In the genomic region with DNA sequence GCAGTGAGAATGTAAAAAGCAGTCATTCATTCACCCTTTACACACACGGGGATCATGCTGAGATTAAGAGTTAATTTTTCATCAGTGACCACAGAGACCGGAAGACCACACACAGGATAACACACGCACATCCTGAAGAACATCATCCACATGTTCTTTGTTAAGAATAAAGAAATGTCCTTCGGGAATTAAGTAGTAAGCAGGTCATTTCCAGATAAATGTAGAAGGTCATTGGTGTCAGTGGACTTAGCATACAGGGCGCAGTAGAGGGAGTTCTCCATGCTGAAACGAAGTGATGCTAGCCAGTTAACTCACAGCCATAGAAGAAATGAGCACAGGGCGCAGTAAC, we compare ENCODE assay signal across 9 mouse cellular contexts. TPM values are rescaled to one million over a fixed set of nuclear protein-coding genes. Genes with fewer than 3 reads are reported as not detected.
DNase-seq lines count a peak whose midpoint lies in the region; ATAC-seq and TF ChIP-seq lines count a peak whose summit lies in the region.
"Had no signal": no experiment of that assay in that cellular context is flagged by ENCODE, and none has a peak within 500 bp of the region (broad histone marks: within the 10 kb centered on the region; RNA-seq: fewer than 3 reads in every experiment).

No protein-coding gene starts in this region.

- H3K9me3 ChIP-seq in heart, embryonic 15.5 days (replicated peaks) = no peaks in the 10 kb centered on the region
- H3K9me3 ChIP-seq in hindbrain, embryonic 12.5 days (replicated peaks) = no peaks in the 10 kb centered on the region
- no peaks in the 10 kb centered on the region for H3K9me3 ChIP-seq in midbrain, embryonic 11.5 days (ENCODE audit: control insufficient read depth, low read length)

- H3K9ac ChIP-seq in heart, embryonic 15.5 days = peak overlapping the region; percentile 46; the same call in 1 of the 2 replicates
- H3K9ac ChIP-seq in hindbrain, embryonic 12.5 days = peak overlapping the region; percentile 51; the same call in 1 of the 2 replicates
- no peak overlapping the region for H3K9ac ChIP-seq in midbrain, embryonic 11.5 days (ENCODE audit: low read length)

- TF ChIP-seq POLR2A in cortical plate, adult 2 months (IDR thresholded peaks at IDR 0.05; ENCODE audit: extremely low read depth, insufficient read depth, low read length) = no peak

- H3K4me1 ChIP-seq in heart, embryonic 15.5 days (replicated peaks) = peaks cover 40% of the 10 kb centered on the region
- peaks cover 2% of the 10 kb centered on the region for H3K4me1 ChIP-seq in cortical plate, adult 2 months (ENCODE audit: control insufficient read depth, insufficient read depth, low read length)
- H3K4me1 ChIP-seq in hindbrain, embryonic 12.5 days = peaks cover 21% of the 10 kb centered on the region
- peaks cover 12% of the 10 kb centered on the region for H3K4me1 ChIP-seq in midbrain, embryonic 11.5 days (ENCODE audit: control insufficient read depth, insufficient read depth, low read length)

- no peak for TF ChIP-seq CTCF in cortical plate, adult 2 months (IDR thresholded peaks at IDR 0.05; ENCODE audit: extremely low read depth, insufficient read depth, low read length)

- ATAC-seq in heart, embryonic 15.5 days (replicated peaks; ENCODE audit: insufficient number of reproducible peaks, insufficient read depth, low FRiP score, low read depth) = no peak
- no peak for ATAC-seq in hindbrain, embryonic 12.5 days (ENCODE audit: low FRiP score)
- no peak for ATAC-seq in midbrain, embryonic 11.5 days (ENCODE audit: low FRiP score)
- ATAC-seq in erythroblast, adult 5-6 weeks (replicated peaks; ENCODE audit: low FRiP score, poor library complexity, severe bottlenecking) = no peak

- peak overlapping the region; percentile 60 for H3K4me3 ChIP-seq in heart, embryonic 15.5 days
- peak overlapping the region; percentile 31 for H3K4me3 ChIP-seq in cortical plate, adult 2 months (ENCODE audit: insufficient read depth, low read length)
- peak overlapping the region; percentile 33 for H3K4me3 ChIP-seq in hindbrain, embryonic 12.5 days
- H3K4me3 ChIP-seq in midbrain, embryonic 11.5 days (ENCODE audit: low read depth, low read length) = peak overlapping the region; percentile 27; the same call in 1 of the 2 replicates

- no peaks in the 10 kb centered on the region for H3K27me3 ChIP-seq in heart, embryonic 15.5 days
- no peaks in the 10 kb centered on the region; the same call in 1 of the 2 replicates for H3K27me3 ChIP-seq in hindbrain, embryonic 12.5 days
- H3K27me3 ChIP-seq in midbrain, embryonic 11.5 days (ENCODE audit: control insufficient read depth, insufficient read depth, low read length) = no peaks in the 10 kb centered on the region

- 30% methylated on average over 7 of the region's 7 CpGs for WGBS in heart, embryonic 15.5 days
- whole genome bisulfite sequencing in hindbrain, embryonic 12.5 days = 31% methylated on average over 7 of the region's 7 CpGs
- 28% methylated on average over 7 of the region's 7 CpGs for WGBS in midbrain, embryonic 11.5 days

- H3K27ac ChIP-seq in heart, embryonic 15.5 days = peak overlapping the region; percentile 72
- H3K27ac ChIP-seq in cortical plate, adult 2 months (ENCODE audit: insufficient read depth, low read length) = peak overlapping the region; percentile 51; the same call in 1 of the 2 replicates
- no peak overlapping the region for H3K27ac ChIP-seq in hindbrain, embryonic 12.5 days
- no peak overlapping the region for H3K27ac ChIP-seq in midbrain, embryonic 11.5 days (ENCODE audit: low read depth, low read length)

- no peaks in the 10 kb centered on the region for H3K36me3 ChIP-seq in heart, embryonic 15.5 days
- no peaks in the 10 kb centered on the region for H3K36me3 ChIP-seq in hindbrain, embryonic 12.5 days
- no peaks in the 10 kb centered on the region for H3K36me3 ChIP-seq in midbrain, embryonic 11.5 days (ENCODE audit: control insufficient read depth, insufficient read depth, low read length)

- DNase-seq in heart, postnatal 4 days = no peak
- DNase-seq in midbrain, embryonic 11.5 days (ENCODE audit: low spot score, missing footprints) = no peak
- DNase-seq in adrenal gland, adult 8-10 months = no peak
- DNase-seq in thymus, postnatal 4 days = no peak

- peak overlapping the region; percentile 82 for H3K4me2 ChIP-seq in heart, embryonic 15.5 days
- H3K4me2 ChIP-seq in hindbrain, embryonic 12.5 days (replicated peaks) = peak overlapping the region; percentile 58
- peak overlapping the region; percentile 51 for H3K4me2 ChIP-seq in midbrain, embryonic 11.5 days

RNA-seq across cellular contexts. Expression of a gene that starts 0.6 kb away (rescaled TPM):
- 12.3 and 14.2 TPM in 2 replicates for polyA plus RNA-seq in heart, embryonic 15.5 days (2015; fragmentation: Nextera tagmentation; extraction: Ambion mirVana)
- total RNA-seq in heart, postnatal 4 days (2021) = 10 to 100 TPM; 15.0 to 17.1 TPM
- 50.3 and 57.9 TPM in 2 replicates for polyA plus RNA-seq in cortical plate, adult 2 months (2012; rRNA removed)
- 4.0 and 4.8 TPM in 2 replicates for polyA plus RNA-seq in hindbrain, embryonic 12.5 days (2016; fragmentation: Nextera tagmentation; extraction: Ambion mirVana)
- 1.7 and 1.9 TPM in 2 replicates for polyA plus RNA-seq in midbrain, embryonic 11.5 days (2014; fragmentation: Nextera tagmentation; extraction: Ambion mirVana)
- 10 to 100 TPM; 42.2 to 46.6 (median 45.6) TPM for total RNA-seq in adrenal gland, adult 8-10 months (2022)
- not detected in 2 replicates for total RNA-seq in erythroblast, adult 5-6 weeks (2015; ENCODE audit: low replicate concordance)
- total RNA-seq in erythroblast, adult 5-6 weeks (2017; ENCODE audit: low replicate concordance) = 0.26 TPM in 1 of 2 replicates, not detected in the other

RNA-seq across cellular contexts. Expression of a gene that starts 13.1 kb away (rescaled TPM):
- polyA plus RNA-seq in heart, embryonic 15.5 days (2015; fragmentation: Nextera tagmentation; extraction: Ambion mirVana) = not detected in 2 replicates
- under 1 TPM in 1 of 2 experiments, not detected in 1; 0.16 TPM for total RNA-seq in heart, postnatal 4 days (2021)
- not detected in 2 replicates for polyA plus RNA-seq in cortical plate, adult 2 months (2012; rRNA removed)
- polyA plus RNA-seq in hindbrain, embryonic 12.5 days (2016; fragmentation: Nextera tagmentation; extraction: Ambion mirVana) = not detected in 2 replicates
- polyA plus RNA-seq in midbrain, embryonic 11.5 days (2014; fragmentation: Nextera tagmentation; extraction: Ambion mirVana) = not detected in 2 replicates
- total RNA-seq in adrenal gland, adult 8-10 months (2022) = under 1 TPM in 2 of 4 experiments, not detected in 2; 0.22 to 0.42 TPM
- not detected in 2 replicates for total RNA-seq in erythroblast, adult 5-6 weeks (2015; ENCODE audit: low replicate concordance)
- total RNA-seq in erythroblast, adult 5-6 weeks (2017; ENCODE audit: low replicate concordance) = not detected in 2 replicates
- total RNA-seq: hematopoietic stem cell, adult 5-6 weeks had no signal

RNA-seq across cellular contexts. Expression of a gene that starts 26.3 kb away (rescaled TPM):
- 1.0 TPM in 1 of 2 replicates, not detected in the other for polyA plus RNA-seq in heart, embryonic 15.5 days (2015; fragmentation: Nextera tagmentation; extraction: Ambion mirVana)
- not detected for total RNA-seq in heart, postnatal 4 days (2021)
- not detected in 2 replicates for polyA plus RNA-seq in cortical plate, adult 2 months (2012; rRNA removed)
- polyA plus RNA-seq in hindbrain, embryonic 12.5 days (2016; fragmentation: Nextera tagmentation; extraction: Ambion mirVana) = not detected in 2 replicates
- not detected in 2 replicates for polyA plus RNA-seq in midbrain, embryonic 11.5 days (2014; fragmentation: Nextera tagmentation; extraction: Ambion mirVana)
- total RNA-seq in adrenal gland, adult 8-10 months (2022) = 1 to 10 TPM in 1 of 4 experiments, not detected in 3; 1.1 TPM
- total RNA-seq in erythroblast, adult 5-6 weeks (2015; ENCODE audit: low replicate concordance) = not detected in 2 replicates
- not detected in 2 replicates for total RNA-seq in erythroblast, adult 5-6 weeks (2017; ENCODE audit: low replicate concordance)
- total RNA-seq: hematopoietic stem cell, adult 5-6 weeks had no signal

RNA-seq across cellular contexts. Expression of a gene that starts 26.6 kb away (rescaled TPM):
- polyA plus RNA-seq in heart, embryonic 15.5 days (2015; fragmentation: Nextera tagmentation; extraction: Ambion mirVana) = 483 and 678 TPM in 2 replicates
- total RNA-seq in heart, postnatal 4 days (2021) = 100 to 1,000 TPM; 438 to 494 TPM
- 461 and 466 TPM in 2 replicates for polyA plus RNA-seq in cortical plate, adult 2 months (2012; rRNA removed)
- 266 and 295 TPM in 2 replicates for polyA plus RNA-seq in hindbrain, embryonic 12.5 days (2016; fragmentation: Nextera tagmentation; extraction: Ambion mirVana)
- polyA plus RNA-seq in midbrain, embryonic 11.5 days (2014; fragmentation: Nextera tagmentation; extraction: Ambion mirVana) = 290 and 293 TPM in 2 replicates
- total RNA-seq in adrenal gland, adult 8-10 months (2022) = 100 to 1,000 TPM; 293 to 470 (median 376) TPM
- total RNA-seq in erythroblast, adult 5-6 weeks (2015; ENCODE audit: low replicate concordance) = 34.2 and 88.6 TPM in 2 replicates
- 55.3 and 85.6 TPM in 2 replicates for total RNA-seq in erythroblast, adult 5-6 weeks (2017; ENCODE audit: low replicate concordance)

RNA-seq across cellular contexts. Expression of a gene that starts 41.9 kb away (rescaled TPM):
- 334 and 337 TPM in 2 replicates for polyA plus RNA-seq in heart, embryonic 15.5 days (2015; fragmentation: Nextera tagmentation; extraction: Ambion mirVana)
- 100 to 1,000 TPM; 176 to 206 TPM for total RNA-seq in heart, postnatal 4 days (2021)
- 279 and 280 TPM in 2 replicates for polyA plus RNA-seq in cortical plate, adult 2 months (2012; rRNA removed)
- 250 and 259 TPM in 2 replicates for polyA plus RNA-seq in hindbrain, embryonic 12.5 days (2016; fragmentation: Nextera tagmentation; extraction: Ambion mirVana)
- 253 and 268 TPM in 2 replicates for polyA plus RNA-seq in midbrain, embryonic 11.5 days (2014; fragmentation: Nextera tagmentation; extraction: Ambion mirVana)
- 100 to 1,000 TPM; 137 to 205 (median 157) TPM for total RNA-seq in adrenal gland, adult 8-10 months (2022)
- 91.5 and 150 TPM in 2 replicates for total RNA-seq in erythroblast, adult 5-6 weeks (2015; ENCODE audit: low replicate concordance)
- 42.7 and 69.4 TPM in 2 replicates for total RNA-seq in erythroblast, adult 5-6 weeks (2017; ENCODE audit: low replicate concordance)

Comparison
In these comparisons a context has a peak if more than half of its experiments do, and no peak if none do; other contexts are left out.
1. H3K27ac ChIP-seq: peak in heart, embryonic 15.5 days (single experiment) and cortical plate, adult 2 months (single experiment); none in hindbrain, embryonic 12.5 days (single experiment) and midbrain, embryonic 11.5 days (single experiment).
2. Peak in every context shown above with its lines, with median percentiles within 50 percentile points of each other: H3K4me2 ChIP-seq and H3K4me3 ChIP-seq.